Mouse (Mus musculus) megakaryocyte progenitor cell, adult 5-6 weeks (primary cell): Measurements from ENCODE around the gene Naa38. TPM values are rescaled to one million over a fixed set of nuclear protein-coding genes. Genes with fewer than 3 reads are reported as not detected.
A peak's percentile ranks its signal among the peaks of the same experiment; 100 is the strongest.
"Not testable (repeated sequence)": the region's sequence is repeated elsewhere in the genome, so short reads cannot be mapped to it uniquely, and the experiment has no call there.

ENCODE experiments used
- ATAC-seq: replicated peaks from 2 replicates; pipeline ENCODE4 v1.8.0; 2016; ENCODE audit warnings: mild to moderate bottlenecking, moderate TSS enrichment, inconsistent platforms; ENCODE audit not compliant: poor library complexity
- total RNA-seq, 2 experiments: library from RNA; stranded (forward) in 1 of 2; stranded (reverse) in 1 of 2; fragments of 157-497, 149-512 nt in 1 of 2; fragments of 200-1000 nt in 1 of 2; gene quantifications; 2 replicates each; pipeline versions ENCODE4 v1.2.3 to v1.2.4; 2015 to 2017

Naa38 gene
- total RNA-seq, 2 experiments from 2014 or later, result 125 to 205 TPM

DNA sequence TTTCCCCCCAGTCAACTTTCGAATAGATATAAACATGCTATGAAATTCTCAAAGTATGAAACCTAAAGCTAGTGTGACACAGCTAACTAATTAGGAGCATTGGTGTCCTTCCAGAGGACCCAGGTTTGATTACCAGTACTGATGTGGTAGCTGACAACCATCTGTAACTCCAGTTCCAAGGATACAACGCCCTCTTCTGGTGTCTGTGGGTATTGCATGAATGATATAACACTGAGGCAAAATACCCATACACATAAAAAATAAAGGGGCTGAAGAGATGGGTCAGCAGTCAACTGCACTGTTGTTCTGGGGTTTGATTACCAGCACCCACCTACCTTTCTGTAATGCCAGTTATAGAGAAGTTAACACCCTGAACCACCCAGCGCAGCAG, 22.5 kb upstream of the Naa38 start:
- ATAC-seq, result no peak

DNA sequence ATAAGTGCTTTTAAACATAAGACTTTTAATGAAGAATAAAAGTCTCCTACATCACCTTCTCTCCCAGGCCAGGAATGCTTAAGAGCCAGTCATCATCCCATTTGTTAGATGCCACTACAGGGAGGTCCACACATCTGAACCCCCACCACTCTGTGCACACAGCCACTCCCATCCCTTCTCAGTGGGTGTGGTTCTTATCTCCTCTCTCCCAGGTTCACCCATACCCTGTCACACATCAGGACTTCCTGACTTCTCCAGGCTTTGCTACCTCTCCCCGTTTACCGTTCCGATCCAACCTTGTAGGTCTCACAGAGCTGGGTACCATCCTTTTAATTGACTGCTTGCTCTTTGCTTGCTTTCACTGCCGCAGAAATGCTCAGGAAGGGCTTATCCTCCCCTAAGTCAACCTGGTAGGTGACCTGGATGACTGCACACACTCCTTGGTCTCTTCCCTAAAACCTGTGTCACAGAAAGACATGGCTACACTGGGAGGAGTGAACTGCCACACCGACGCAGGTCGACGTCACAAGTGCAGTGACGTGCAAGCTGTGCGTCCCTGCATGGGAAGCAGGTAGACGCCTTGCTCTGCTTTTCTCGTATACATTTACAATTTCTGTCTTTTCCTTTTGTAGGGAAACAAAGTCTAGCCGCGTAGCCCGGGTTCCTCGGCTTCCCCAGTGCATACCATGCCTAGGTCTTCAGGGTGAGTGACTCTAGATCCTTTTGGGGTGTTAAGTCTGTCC, 21.9 kb upstream of the Naa38 start:
- peak; percentile 61 for ATAC-seq

DNA sequence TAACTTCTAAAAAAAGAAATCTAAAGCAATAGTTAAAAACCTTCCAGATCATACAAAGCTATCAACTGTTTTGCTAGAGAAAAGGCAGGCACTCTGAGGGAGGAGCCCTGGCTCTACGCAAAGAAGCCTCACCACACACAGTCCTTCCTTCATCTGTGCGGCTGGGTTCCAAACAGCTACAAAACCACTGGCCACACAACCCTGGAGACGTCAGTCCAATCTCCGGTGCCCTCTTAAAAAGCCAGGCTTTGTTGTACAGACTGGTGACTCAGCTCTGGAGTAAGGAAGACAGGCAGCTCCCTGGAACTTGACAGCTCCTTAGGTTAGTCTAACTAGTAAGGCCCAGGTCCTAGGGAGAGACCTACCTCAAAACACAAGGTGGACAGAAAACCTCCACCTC, 19.6 kb upstream of the Naa38 start:
- ATAC-seq, result no peak

GRCm38 (mm10) chr11:69377766-69378165, 17.5 kb upstream of the Naa38 start:
- no peak for ATAC-seq

- peak; percentile 73 for ATAC-seq
Observed at GRCm38 (mm10) chr11:69379600-69379999, 15.7 kb upstream of the Naa38 start.

DNA sequence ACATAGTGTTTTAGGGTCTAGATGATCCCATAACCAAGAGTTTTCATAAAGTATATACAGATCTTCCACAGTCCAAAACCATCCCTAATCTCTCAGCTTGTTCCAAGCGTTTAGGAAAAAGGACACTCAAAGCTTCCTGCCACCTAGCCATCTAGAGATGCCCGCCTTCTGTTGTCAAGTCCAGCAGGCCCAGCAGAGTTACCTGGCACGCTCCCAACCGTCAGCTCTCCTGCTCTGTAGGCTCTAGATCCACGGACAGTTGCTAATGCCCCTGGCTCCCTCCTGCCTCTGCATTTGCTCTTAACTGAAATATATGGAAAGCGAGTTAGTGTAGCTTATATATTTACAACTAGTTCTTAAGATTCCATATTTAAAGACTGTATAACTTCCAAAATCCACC, 13.9 kb upstream of the Naa38 start:
- no peak for ATAC-seq

DNA sequence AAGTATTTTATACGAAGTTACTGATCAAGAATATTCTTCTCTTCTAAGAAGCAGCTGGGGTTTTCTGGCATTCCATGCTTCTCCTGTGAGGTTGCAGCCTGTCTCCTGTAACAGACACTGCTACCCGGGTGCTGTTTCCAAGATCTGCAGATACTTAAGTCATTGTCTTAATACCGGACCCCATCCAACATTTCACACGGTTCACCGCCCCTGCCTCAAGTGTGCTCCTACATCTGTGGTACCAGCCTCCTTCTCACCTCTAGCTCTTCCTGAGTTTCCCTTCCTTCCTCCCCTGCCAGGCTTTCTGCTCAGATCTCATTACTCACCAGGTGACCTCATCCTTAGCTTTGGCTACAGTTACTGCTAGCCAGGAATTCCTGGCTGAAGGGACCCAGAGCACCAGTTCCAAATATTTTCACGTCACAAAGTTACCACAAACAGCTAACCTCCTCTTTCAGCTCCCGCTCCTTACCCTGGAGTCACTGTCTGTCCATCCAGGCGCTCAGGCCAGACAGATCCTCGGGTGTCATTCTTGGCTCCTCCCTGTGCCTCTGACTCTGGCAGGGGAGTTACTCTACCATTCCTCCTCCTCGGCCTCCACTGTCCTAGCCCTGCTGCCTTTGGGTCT, 12.7 kb upstream of the Naa38 start:
- ATAC-seq, result no peak

GRCm38 (mm10) chr11:69384979-69385378, 10.3 kb upstream of the Naa38 start:
- no peak for ATAC-seq

DNA sequence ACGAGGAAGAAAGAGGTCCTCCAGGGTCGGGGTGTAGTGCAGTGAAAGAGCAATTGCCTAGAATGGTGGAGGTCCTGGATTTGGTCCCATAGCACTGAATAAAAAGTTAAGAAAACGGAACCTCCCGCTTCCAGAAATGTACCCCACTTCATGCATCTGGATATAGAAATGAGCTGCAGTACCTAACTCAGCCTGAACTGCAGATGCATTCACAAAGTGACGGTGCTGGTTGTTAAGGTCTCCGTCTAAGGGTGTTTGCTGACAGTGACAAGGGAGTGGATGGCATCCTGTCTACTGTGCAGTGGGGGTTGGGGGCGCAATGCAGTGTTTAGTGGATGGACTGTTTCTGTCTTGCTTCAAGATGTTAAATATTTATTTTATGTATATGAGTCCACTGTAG, 8.5 kb upstream of the Naa38 start:
- ATAC-seq, result no peak

DNA sequence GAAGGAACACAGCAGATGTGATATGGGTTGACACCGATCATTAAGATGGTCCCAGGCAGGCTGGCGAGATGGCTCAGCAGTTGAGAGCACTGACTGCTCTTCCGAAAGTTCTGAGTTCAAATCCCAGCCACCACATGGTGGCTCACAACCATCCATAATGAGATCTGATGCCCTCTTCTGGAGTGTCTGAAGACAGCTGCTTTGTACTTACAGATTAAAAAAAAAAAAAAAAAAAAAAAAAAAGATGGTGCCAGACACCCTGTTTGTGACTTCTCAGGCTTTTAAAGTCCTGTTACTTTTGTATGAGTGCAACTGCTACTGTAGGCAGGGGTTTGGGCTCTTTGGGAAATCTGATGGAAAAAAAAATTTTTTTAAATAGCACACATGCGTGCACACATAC, 6.6 kb upstream of the Naa38 start:
- no peak for ATAC-seq

DNA sequence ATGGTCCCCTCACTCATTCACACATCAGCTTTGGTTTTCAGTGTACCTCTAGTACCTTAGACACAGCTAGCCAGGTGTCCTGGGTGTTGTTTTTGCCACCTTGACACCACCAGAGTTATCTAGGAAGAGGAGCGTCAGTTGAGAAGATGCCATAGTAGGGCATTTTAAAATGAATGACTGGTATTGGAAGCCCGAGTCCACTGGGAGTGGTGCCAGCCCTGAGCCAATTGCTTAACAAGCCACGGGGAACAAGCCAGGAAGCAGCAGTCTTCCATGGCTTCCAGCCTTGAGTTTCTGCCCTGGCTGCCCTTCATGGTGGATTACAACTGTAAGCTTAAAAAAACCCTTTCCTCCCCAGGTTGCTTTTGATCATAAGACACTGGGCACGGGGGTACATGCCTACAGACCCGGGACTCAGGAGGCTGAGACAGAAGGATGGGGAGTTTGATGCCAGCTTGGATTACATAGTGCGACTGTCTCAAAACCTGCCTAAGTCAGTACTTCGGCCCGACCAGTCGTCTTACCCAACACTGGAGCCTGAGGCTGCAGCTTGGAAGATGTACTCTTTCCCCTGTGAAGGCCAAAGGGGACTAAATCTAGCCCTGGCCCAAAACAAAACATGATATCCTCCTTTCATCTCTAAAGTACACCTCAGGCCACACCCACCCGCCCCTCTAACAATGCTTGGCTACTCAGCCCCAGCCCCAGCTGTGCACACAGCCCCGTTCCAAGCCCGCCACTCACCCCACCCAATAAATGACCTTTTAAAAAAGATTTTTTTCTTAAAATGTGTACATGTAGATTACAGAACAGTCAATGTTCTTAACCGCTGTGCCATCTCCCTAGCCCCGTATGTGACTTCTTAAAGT, 5.5 kb upstream of the Naa38 start:
- no peak for ATAC-seq

GRCm38 (mm10) chr11:69390400-69391034, 4.8 kb upstream of the Naa38 start:
- ATAC-seq, result peak; percentile 72

DNA sequence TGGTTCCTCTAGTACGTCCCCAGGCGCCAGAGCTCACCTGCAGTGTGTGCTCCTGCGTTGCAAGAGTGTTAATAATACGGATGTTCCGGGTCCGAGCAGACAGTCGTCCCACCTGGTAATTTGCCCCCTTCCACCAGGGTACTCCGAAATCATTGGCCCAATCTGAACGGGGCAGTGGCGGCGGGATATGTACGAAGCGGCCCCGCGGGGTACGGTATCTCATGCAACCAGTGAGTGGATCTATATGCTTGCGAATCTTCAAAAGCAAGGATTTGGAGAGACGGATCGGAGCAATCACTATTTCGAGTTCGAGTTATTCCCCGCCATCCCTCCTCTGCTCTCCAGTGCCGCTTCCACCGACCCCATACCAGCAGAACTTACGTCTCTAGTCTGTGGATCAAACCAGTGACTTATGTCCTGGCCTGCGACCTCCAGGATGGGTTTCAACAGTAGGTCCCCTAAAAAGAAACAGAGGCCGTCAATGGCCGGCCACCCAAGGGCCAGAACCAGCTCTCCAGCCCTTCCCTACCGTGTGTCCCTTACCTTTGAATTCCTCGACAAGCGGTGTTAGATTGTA, 608 bp upstream of the Naa38 start:
- ATAC-seq, result not testable (repeated sequence)

GRCm38 (mm10) chr11:69395634-69396373, 517 bp downstream of the Naa38 start:
- peak; percentile 84 for ATAC-seq

DNA sequence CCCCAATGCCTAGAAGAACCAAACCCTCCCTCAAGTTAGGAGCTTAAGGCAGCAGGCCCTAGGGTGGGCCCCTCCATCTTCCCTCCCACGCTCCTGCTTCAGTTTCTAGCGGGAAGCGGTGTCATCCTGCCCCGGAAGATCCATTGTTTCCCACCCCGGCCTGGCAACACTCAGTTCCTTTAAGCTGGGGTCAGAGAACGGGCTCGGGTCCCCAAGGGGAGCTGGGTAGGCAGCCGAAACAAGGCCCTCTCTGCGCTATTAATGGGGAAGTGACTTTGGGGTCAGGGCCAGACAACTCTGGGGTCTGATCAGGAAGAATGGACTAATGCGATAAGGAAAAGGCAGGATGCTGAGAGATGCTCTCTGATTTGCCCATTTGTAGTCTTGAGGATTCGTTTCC, 1.5 kb downstream of the Naa38 start:
- no peak for ATAC-seq

GRCm38 (mm10) chr11:69397581-69398057, 2.3 kb downstream of the Naa38 start:
- ATAC-seq, result no peak

DNA sequence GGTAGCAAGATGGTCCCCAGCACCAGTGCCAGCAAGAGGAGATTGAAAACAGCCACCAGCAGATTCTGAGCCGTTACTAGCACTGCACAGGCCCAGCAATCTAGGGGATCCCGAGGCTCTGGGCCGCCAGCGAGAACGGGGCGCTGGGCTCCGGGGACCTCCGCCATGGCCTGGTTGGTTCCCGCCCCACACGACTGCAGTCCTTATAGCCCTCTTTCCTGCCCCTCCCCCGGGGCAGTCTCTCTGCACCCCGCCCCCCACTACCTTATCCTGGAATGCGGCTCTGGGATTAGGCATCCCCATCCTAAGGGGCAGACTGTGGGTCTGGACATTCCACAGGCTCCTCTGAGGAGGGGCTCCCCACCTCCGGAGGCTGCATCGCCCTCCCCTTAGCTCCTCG, 2.8 kb downstream of the Naa38 start, which contains the start of gene Tmem88:
Gene Tmem88, minus strand, starts transcription at position 176 of the 400 bp plus-strand sequence.
- ATAC-seq, result no peak

GRCm38 (mm10) chr11:69398486-69399200, 3.4 kb downstream of the Naa38 start:
- ATAC-seq, result no peak
